Mouse (Mus musculus): ENCODE measurements around the gene Kcnv2. TPM values are rescaled to one million over a fixed set of nuclear protein-coding genes. Genes with fewer than 3 reads are reported as not detected.

Kcnv2 gene
- polyA plus RNA-seq (2012), result 0.02 TPM in 1 of 2 replicates, not detected in the other

DNA sequence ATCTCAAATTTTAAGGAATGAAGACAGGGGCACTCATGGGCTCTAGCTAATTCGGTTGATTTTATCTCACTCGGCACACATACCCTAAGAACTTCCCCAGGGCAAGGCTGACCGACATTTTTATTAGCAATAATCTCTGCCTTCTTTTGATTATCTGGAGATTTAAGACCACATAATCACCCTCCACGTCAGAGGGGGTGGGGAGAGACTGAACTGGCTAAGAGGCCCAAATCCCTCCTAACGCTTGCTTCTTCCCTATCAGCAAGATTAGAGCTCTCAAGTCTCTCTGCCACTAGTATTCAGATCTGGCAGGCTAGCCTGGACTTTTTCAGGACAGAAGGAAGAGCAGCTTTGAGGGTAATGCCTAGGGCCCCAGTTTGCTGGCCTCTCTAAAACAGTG is at the start of gene Kcnv2:
Gene Kcnv2 (plus strand): TSS at position 308 of the 400 bp plus-strand sequence.

Other genes starting within 250 kb of the Kcnv2 start
- 1.6 and 3.4 TPM in 2 replicates for gene Vldlr, start 106.1 kb upstream of the Kcnv2 start, polyA plus RNA-seq (2012)
- gene Pum3, start 107.2 kb downstream of the Kcnv2 start, polyA plus RNA-seq (2012), result 19.7 and 25.0 TPM in 2 replicates

Data from megakaryocyte-erythroid progenitor cell, adult 5 weeks (primary cell).